Mouse (Mus musculus) C2C12 (cell line): ENCODE results near the gene Calr4.

Experiments used
- CTCF ChIP-seq: IDR thresholded peaks from one replicate; pipeline ENCODE4 v1.5.1; 2011; ENCODE audit not compliant: control insufficient read depth, insufficient read depth, insufficient read length
- FOSL1 ChIP-seq: IDR thresholded peaks from one replicate; pipeline ENCODE4 v1.8.0; 2011; ENCODE audit warnings: mild to moderate bottlenecking, low read length; ENCODE audit not compliant: poor library complexity, insufficient read depth, severe bottlenecking
- MAX ChIP-seq: IDR thresholded peaks from one replicate; pipeline ENCODE4 v1.6.1; 2011; ENCODE audit warnings: mild to moderate bottlenecking, control low read depth
- MYOD1 ChIP-seq: IDR thresholded peaks from one replicate; pipeline ENCODE4 v1.6.1; 2011; ENCODE audit warnings: low read depth; ENCODE audit not compliant: control insufficient read depth, insufficient read length
- MYOG ChIP-seq: IDR thresholded peaks from one replicate; pipeline ENCODE4 v1.6.1; 2011; ENCODE audit not compliant: control insufficient read depth, insufficient read length; ENCODE audit errors: extremely low read depth
- USF1 ChIP-seq: IDR thresholded peaks from one replicate; pipeline ENCODE4 v1.6.1; 2011; ENCODE audit warnings: low read depth, mild to moderate bottlenecking, control low read depth, moderate library complexity

GRCm38 (mm10) chr4:109253664-109254151 is 19.4 kb downstream of the Calr4 start:
- TF ChIP-seq CTCF (no peak), MAX (no peak), USF1 (no peak), FOSL1 (no peak), MYOD1 (no peak), MYOG (no peak)
